Mouse (Mus musculus) kidney, postnatal 0 days (tissue): Measurements from ENCODE around the gene Gucy2g. TPM values are rescaled to one million over a fixed set of nuclear protein-coding genes. Genes with fewer than 3 reads are reported as not detected.

Source experiments
- ATAC-seq: fragments of 200-750 bp; cut with Nextera tagmentation; replicated peaks from 2 replicates; pipeline ENCODE4 v1.8.0; 2017; ENCODE audit warnings: low read depth, moderate number of reproducible peaks, moderate TSS enrichment, moderate library complexity; ENCODE audit not compliant: low FRiP score
- DNase-seq: peaks from one replicate; pipeline ENCODE4 v3.0.0-alpha.2; 2016; ENCODE audit warnings: low spot score
- H3K27ac ChIP-seq: fragments of 300-500 bp; sonication (generic); 2 replicates; pipeline ENCODE4 v1.5.1; 2014; ENCODE audit warnings: mild to moderate bottlenecking
- H3K27me3 ChIP-seq: fragments of 300-500 bp; sonication (generic); 2 replicates; pipeline ENCODE4 v1.6.1; 2014; ENCODE audit warnings: low read length, mixed read lengths; ENCODE audit not compliant: insufficient read depth
- H3K36me3 ChIP-seq: fragments of 300-500 bp; sonication (generic); 2 replicates; pipeline ENCODE4 v1.6.1; 2014; ENCODE audit warnings: low read length, mixed read lengths; ENCODE audit not compliant: insufficient read depth
- H3K4me1 ChIP-seq: fragments of 300-500 bp; sonication (generic); replicated peaks from 2 replicates; pipeline ENCODE4 v1.6.1; 2014; ENCODE audit warnings: antibody characterized with exemption, low read length, mixed read lengths; ENCODE audit not compliant: insufficient read depth
- H3K4me2 ChIP-seq: fragments of 300-500 bp; sonication (generic); 2 replicates; pipeline ENCODE4 v1.6.1; 2014; ENCODE audit warnings: mild to moderate bottlenecking, low read length, moderate library complexity, mixed read lengths
- H3K4me3 ChIP-seq: fragments of 300-500 bp; sonication (generic); replicated peaks from 2 replicates; pipeline ENCODE4 v1.5.1; 2014; ENCODE audit warnings: low read depth, low read length
- H3K9ac ChIP-seq: fragments of 300-500 bp; sonication (generic); 2 replicates; pipeline ENCODE4 v1.6.1; 2014; ENCODE audit warnings: low read depth, low read length
- H3K9me3 ChIP-seq: fragments of 300-500 bp; sonication (generic); replicated peaks from 2 replicates; pipeline ENCODE4 v1.6.1; 2016; ENCODE audit warnings: low read length, inconsistent platforms, mixed read lengths
- CTCF ChIP-seq: IDR thresholded peaks from 2 replicates; pipeline ENCODE4 v1.5.1; 2016; ENCODE audit warnings: antibody characterized with exemption, low read depth, mild to moderate bottlenecking, moderate library complexity
- WGBS: fragments of 180-500 bp; shearing (Covaris S2); extraction: QIAGEN DNeasy Blood & Tissue Kit; methylation state at CpG from one replicate; pipeline ENCODE4 v1.1.7; 2014; 5-methylcytosine and 5-hydroxymethylcytosine counted together
- polyA plus RNA-seq: library from polyadenylated mRNA; unstranded; fragments of >200 nt; fragmentation: Nextera tagmentation; extraction: Ambion mirVana; gene quantifications from 2 replicates; pipeline ENCODE4 v1.2.1, GENCODE M21; 2015

The Gucy2g gene
- polyA plus RNA-seq, 1 experiment from 2014 or later = 0.34 TPM

DNA sequence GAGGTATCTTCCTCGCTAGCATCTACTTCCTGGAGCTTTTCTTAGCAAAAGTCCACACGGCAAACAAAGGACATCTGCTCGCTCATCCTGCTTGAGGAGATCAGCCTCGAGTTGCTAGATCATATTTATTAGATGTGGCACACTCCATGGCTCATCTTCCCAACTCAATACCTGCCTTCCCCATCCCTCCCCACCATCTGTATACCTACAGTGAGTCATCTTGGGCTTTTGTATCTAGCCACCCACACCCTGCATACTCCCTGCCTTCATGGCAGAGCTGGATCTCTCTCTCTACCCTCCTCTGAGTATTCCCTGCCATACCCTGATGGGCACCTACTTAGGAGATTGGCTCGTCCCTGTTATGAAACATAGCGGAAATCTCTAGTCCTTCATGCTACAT lies 19.8 kb downstream of the Gucy2g start:
- DNase-seq (no peak), ATAC-seq (no peak)
- no peaks in the 10 kb centered on the region for H3K9me3 ChIP-seq
- no peak overlapping the region for H3K9ac ChIP-seq
- no peak for TF ChIP-seq CTCF
- H3K4me3 ChIP-seq = no peak overlapping the region
- H3K27ac ChIP-seq = no peak overlapping the region
- 84% methylated on average over 6 of the region's 6 CpGs for WGBS
- H3K4me1 ChIP-seq = no peaks in the 10 kb centered on the region; the same call in 1 of the 2 replicates
- H3K36me3 ChIP-seq = no peaks in the 10 kb centered on the region
- no peaks in the 10 kb centered on the region for H3K27me3 ChIP-seq
- H3K4me2 ChIP-seq = no peak overlapping the region

DNA sequence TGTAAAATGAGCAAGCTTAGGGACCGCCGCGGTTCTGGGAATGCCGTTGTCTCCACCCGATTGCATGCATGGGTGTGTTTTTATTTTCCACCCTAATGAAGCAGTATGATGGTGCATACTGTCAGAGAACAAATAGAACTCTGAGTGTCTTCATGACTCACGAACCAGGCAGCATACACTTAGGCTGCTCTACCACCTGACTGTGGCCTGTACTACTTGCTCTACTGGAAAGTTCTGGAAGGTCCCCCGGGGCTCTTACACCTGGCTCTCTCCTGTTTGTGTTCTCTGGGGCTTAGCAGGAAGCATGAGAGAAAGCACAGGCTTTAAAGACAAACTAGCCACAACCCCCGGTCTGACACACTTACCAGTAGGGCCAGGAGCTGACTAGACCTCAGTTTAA lies 21.7 kb downstream of the Gucy2g start:
- H3K9ac ChIP-seq = no peak overlapping the region
- H3K36me3 ChIP-seq = no peaks in the 10 kb centered on the region
- H3K27me3 ChIP-seq = no peaks in the 10 kb centered on the region
- H3K4me1 ChIP-seq = no peaks in the 10 kb centered on the region; the same call in 1 of the 2 replicates
- no peak overlapping the region for H3K4me3 ChIP-seq
- H3K27ac ChIP-seq = peak overlapping the region; percentile 40; the same call in 1 of the 2 replicates
- H3K4me2 ChIP-seq = peak overlapping the region; percentile 54; the same call in 1 of the 2 replicates
- no peaks in the 10 kb centered on the region for H3K9me3 ChIP-seq
- 52% methylated on average over 8 of the region's 8 CpGs for WGBS
- ATAC-seq (no peak; the same call in 1 of the 2 replicates), DNase-seq (peak; percentile 16)
- TF ChIP-seq CTCF = no peak

GRCm38 (mm10) chr19:55218741-55219221 lies 22.3 kb downstream of the Gucy2g start:
- no peaks in the 10 kb centered on the region for H3K27me3 ChIP-seq
- H3K4me1 ChIP-seq = no peaks in the 10 kb centered on the region; the same call in 1 of the 2 replicates
- TF ChIP-seq CTCF = no peak
- WGBS = 27% methylated on average over 12 of the region's 12 CpGs
- H3K4me2 ChIP-seq = peak overlapping the region; percentile 54
- no peaks in the 10 kb centered on the region for H3K36me3 ChIP-seq
- ATAC-seq (peak; percentile 15; the same call in 1 of the 2 replicates), DNase-seq (no peak)
- H3K9ac ChIP-seq = 0 out of 2 replicates have a peak overlapping the region, but pooled peaks have one; percentile 31
- H3K4me3 ChIP-seq = peak overlapping the region; percentile 24
- H3K27ac ChIP-seq = peak overlapping the region; percentile 40; the same call in 1 of the 2 replicates
- H3K9me3 ChIP-seq = no peaks in the 10 kb centered on the region

GRCm38 (mm10) chr19:55218192-55218739 lies 22.8 kb downstream of the Gucy2g start:
- no peaks in the 10 kb centered on the region for H3K9me3 ChIP-seq
- ATAC-seq (peak; percentile 62), DNase-seq (peak; percentile 89)
- peak overlapping the region; percentile 40; the same call in 1 of the 2 replicates for H3K27ac ChIP-seq
- H3K4me2 ChIP-seq = peak overlapping the region; percentile 54
- TF ChIP-seq CTCF = peak; percentile 90
- H3K4me1 ChIP-seq = no peaks in the 10 kb centered on the region; the same call in 1 of the 2 replicates
- H3K9ac ChIP-seq = 0 out of 2 replicates have a peak overlapping the region, but pooled peaks have one; percentile 31
- 5% methylated on average over 20 of the region's 20 CpGs for WGBS
- no peaks in the 10 kb centered on the region for H3K27me3 ChIP-seq
- H3K4me3 ChIP-seq = peak overlapping the region; percentile 24
- H3K36me3 ChIP-seq = no peaks in the 10 kb centered on the region

DNA sequence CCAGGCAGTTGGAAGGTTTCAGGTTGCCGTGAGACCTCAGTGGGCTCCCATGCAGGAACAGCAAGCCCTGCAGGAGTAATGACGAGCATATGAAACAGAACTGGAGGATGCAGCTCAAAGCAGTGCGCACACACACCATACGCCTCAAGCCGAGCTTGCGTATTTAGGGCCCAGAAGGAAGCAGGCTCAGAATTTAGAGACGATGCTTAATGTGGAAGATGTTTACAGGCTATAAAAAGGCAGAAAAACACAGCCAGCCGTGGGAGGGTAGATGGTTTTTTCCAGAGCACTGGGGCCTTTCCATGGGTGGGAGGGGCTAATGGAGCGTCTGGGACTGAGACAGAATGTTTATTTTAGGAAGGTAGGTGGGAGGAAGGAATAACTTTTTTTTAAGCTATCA lies 23.7 kb downstream of the Gucy2g start:
- H3K27me3 ChIP-seq = no peaks in the 10 kb centered on the region
- DNase-seq (peak; percentile 50), ATAC-seq (no peak)
- H3K27ac ChIP-seq = peak overlapping the region; percentile 20; the same call in 1 of the 2 replicates
- no peaks in the 10 kb centered on the region for H3K36me3 ChIP-seq
- no peak for TF ChIP-seq CTCF
- no peak overlapping the region for H3K4me2 ChIP-seq
- WGBS = 36% methylated on average over 9 of the region's 9 CpGs
- no peak overlapping the region for H3K9ac ChIP-seq
- no peak overlapping the region for H3K4me3 ChIP-seq
- H3K9me3 ChIP-seq = no peaks in the 10 kb centered on the region
- no peaks in the 10 kb centered on the region; the same call in 1 of the 2 replicates for H3K4me1 ChIP-seq

- Histone ChIP-seq H3K36me3 (no peaks in the 10 kb centered on the region), H3K9ac (no peak overlapping the region), H3K4me2 (no peak overlapping the region), H3K4me1 (no peaks in the 10 kb centered on the region; the same call in 1 of the 2 replicates), H3K4me3 (no peak overlapping the region), H3K27ac (0 out of 2 replicates have a peak overlapping the region, but pooled peaks have one; percentile 20), H3K9me3 (no peaks in the 10 kb centered on the region), H3K27me3 (no peaks in the 10 kb centered on the region)
- TF ChIP-seq CTCF = no peak
- 74% methylated on average over 4 of the region's 4 CpGs for WGBS
- ATAC-seq (no peak), DNase-seq (no peak)
Measured at GRCm38 (mm10) chr19:55216876-55217275, 24.2 kb downstream of the Gucy2g start.
